Mouse (Mus musculus) limb, embryonic 14.5 days (tissue): ENCODE measurements at regions not wholly inside any gene's neighbourhood (a gene's known extent, or its start where the extent isn't known, plus 50 kb on each side); places are given as distances from the start of the nearest gene placed in this dataset. TPM values are rescaled to one million over a fixed set of nuclear protein-coding genes. Genes with fewer than 3 reads are reported as not detected.

Source experiments
- ATAC-seq: fragments of 200-750 bp; cut with Nextera tagmentation; 2 replicates; pipeline ENCODE4 v1.8.0; 2017; ENCODE audit warnings: low read depth, moderate number of reproducible peaks, moderate TSS enrichment; ENCODE audit not compliant: low FRiP score
- DNase-seq: peaks from one replicate; pipeline ENCODE4 v3.0.0-alpha.2; 2015; ENCODE audit warnings: low spot score
- H3K27ac ChIP-seq: fragments of 300-500 bp; sonication (generic); replicated peaks from 2 replicates; pipeline ENCODE4 v1.5.1; 2014; ENCODE audit warnings: low read depth, mild to moderate bottlenecking, low read length, moderate library complexity, mixed read lengths
- H3K27me3 ChIP-seq: fragments of 300-500 bp; sonication (generic); 2 replicates; pipeline ENCODE4 v1.6.1; 2014; ENCODE audit warnings: low read length, mixed read lengths; ENCODE audit not compliant: control insufficient read depth, insufficient read depth
- H3K36me3 ChIP-seq: fragments of 300-500 bp; sonication (generic); 2 replicates; pipeline ENCODE4 v1.6.1; 2014; ENCODE audit warnings: mild to moderate bottlenecking, low read length, moderate library complexity, mixed read lengths; ENCODE audit not compliant: control insufficient read depth, insufficient read depth
- H3K4me1 ChIP-seq: fragments of 300-500 bp; sonication (generic); 2 replicates; pipeline ENCODE4 v1.6.1; 2014; ENCODE audit warnings: antibody characterized with exemption, low read length, mixed read lengths; ENCODE audit not compliant: control insufficient read depth, insufficient read depth
- H3K4me2 ChIP-seq: fragments of 300-500 bp; sonication (generic); replicated peaks from 2 replicates; pipeline ENCODE4 v1.6.1; 2014; ENCODE audit warnings: low read depth, mild to moderate bottlenecking, low read length, moderate library complexity; ENCODE audit not compliant: severe bottlenecking
- H3K4me3 ChIP-seq: fragments of 300-500 bp; sonication (generic); replicated peaks from 2 replicates; pipeline ENCODE4 v1.5.1; 2014; ENCODE audit warnings: low read length
- H3K9ac ChIP-seq: fragments of 300-500 bp; sonication (generic); 2 replicates; pipeline ENCODE4 v1.6.1; 2014; ENCODE audit warnings: mild to moderate bottlenecking, low read depth, low read length, moderate library complexity; ENCODE audit not compliant: severe bottlenecking
- H3K9me3 ChIP-seq: fragments of 300-500 bp; sonication (generic); 2 replicates; pipeline ENCODE4 v1.6.1; 2016; ENCODE audit warnings: low read length; ENCODE audit not compliant: control insufficient read depth
- POLR2A ChIP-seq: fragments of 200-500 bp; IDR thresholded peaks from 2 replicates; pipeline ENCODE4 v1.8.0; 2012; ENCODE audit warnings: inconsistent platforms, mild to moderate bottlenecking, moderate library complexity, borderline replicate concordance; ENCODE audit not compliant: insufficient read depth, insufficient read length; ENCODE audit errors: extremely low read depth
- WGBS: fragments of 180-500 bp; shearing (Covaris S2); extraction: QIAGEN DNeasy Blood & Tissue Kit; methylation state at CpG from one replicate; pipeline ENCODE4 v1.1.7; 2014; 5-methylcytosine and 5-hydroxymethylcytosine counted together
- microRNA-seq: library from miRNA; unstranded; fragments of <30 nt; microRNA quantifications from one replicate; pipeline ENCODE4, GENCODE M21; 2016

DNA sequence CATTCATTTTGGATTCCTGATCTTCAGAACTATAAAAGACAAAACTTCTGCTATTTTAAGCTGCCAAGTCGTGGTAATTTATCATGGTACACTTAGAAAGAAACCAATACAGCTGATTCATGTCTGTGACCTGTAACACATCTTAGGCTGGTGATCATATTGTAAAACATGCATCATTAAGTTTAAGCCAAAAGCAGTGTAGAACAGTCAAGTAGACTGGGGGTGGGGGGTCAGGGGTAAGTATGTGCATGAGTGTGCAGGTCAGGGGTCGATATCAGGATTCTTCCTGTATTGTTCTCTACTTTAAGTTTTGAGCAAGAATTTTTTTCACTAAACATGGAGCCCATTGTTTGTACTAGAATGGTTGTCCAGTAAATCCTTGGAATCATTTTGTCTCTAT lies 160.7 kb downstream of the Calcrl start:
- Histone ChIP-seq H3K27me3 (no peaks in the 10 kb centered on the region), H3K9me3 (no peaks in the 10 kb centered on the region), H3K27ac (no peak overlapping the region), H3K36me3 (no peaks in the 10 kb centered on the region), H3K9ac (no peak overlapping the region), H3K4me1 (no peaks in the 10 kb centered on the region), H3K4me2 (no peak overlapping the region), H3K4me3 (no peak overlapping the region)
- 62% methylated on average over 2 of the region's 2 CpGs for WGBS
- no peak for TF ChIP-seq POLR2A
- DNase-seq, result no peak
- no peak for ATAC-seq

DNA sequence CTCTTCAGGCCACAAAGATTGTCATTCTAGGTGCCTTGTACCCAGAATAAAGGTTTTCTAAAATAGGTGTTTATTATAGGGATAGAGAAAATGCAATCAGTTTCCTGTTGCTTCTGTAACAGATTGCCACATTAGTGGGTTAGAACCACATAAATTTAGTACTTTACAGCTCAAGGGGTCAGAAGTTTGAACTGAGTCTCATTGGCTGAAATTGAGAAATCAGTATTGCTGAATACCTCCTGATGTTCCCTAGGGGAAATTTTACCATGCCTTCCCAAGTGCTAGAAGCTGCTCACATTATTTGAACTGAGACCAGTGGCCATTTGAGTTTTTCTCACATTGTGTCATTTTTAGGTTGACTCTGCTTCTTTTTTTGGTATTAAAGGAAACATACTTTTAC lies 160.2 kb downstream of the Calcrl start:
- Histone ChIP-seq H3K27me3 (no peaks in the 10 kb centered on the region), H3K9ac (no peak overlapping the region), H3K9me3 (no peaks in the 10 kb centered on the region), H3K27ac (no peak overlapping the region), H3K4me2 (no peak overlapping the region), H3K4me1 (no peaks in the 10 kb centered on the region), H3K4me3 (no peak overlapping the region), H3K36me3 (no peaks in the 10 kb centered on the region)
- no peak for TF ChIP-seq POLR2A
- ATAC-seq (no peak), DNase-seq (no peak)

DNA sequence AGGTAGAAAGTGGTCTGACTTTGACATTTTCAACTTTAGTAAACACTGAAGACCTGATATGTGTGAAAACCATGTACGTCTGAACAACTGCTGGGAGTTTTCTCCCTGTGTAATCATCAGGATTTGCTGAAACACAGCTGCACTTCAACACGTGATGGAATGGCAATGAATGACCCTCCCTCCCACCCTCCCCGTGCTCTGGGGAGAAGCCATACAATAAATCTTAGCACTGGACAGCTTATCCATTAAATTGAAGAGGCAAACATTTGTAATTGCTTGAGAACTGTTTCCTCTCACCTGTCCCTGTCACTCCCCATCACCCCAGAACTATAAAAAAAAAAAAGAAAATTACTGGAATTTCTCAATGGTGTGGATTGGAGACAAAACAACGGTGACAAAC lies 159.1 kb downstream of the Calcrl start:
- no peak for DNase-seq
- H3K4me2 ChIP-seq, result no peak overlapping the region
- H3K4me3 ChIP-seq, result no peak overlapping the region
- no peak overlapping the region for H3K9ac ChIP-seq
- no peaks in the 10 kb centered on the region for H3K36me3 ChIP-seq
- peak; percentile 85 for ATAC-seq
- no peaks in the 10 kb centered on the region for H3K9me3 ChIP-seq
- no peak overlapping the region for H3K27ac ChIP-seq
- H3K4me1 ChIP-seq, result no peaks in the 10 kb centered on the region
- H3K27me3 ChIP-seq, result no peaks in the 10 kb centered on the region
- WGBS, result 17% methylated on average over 4 of the region's 4 CpGs
- no peak for TF ChIP-seq POLR2A

DNA sequence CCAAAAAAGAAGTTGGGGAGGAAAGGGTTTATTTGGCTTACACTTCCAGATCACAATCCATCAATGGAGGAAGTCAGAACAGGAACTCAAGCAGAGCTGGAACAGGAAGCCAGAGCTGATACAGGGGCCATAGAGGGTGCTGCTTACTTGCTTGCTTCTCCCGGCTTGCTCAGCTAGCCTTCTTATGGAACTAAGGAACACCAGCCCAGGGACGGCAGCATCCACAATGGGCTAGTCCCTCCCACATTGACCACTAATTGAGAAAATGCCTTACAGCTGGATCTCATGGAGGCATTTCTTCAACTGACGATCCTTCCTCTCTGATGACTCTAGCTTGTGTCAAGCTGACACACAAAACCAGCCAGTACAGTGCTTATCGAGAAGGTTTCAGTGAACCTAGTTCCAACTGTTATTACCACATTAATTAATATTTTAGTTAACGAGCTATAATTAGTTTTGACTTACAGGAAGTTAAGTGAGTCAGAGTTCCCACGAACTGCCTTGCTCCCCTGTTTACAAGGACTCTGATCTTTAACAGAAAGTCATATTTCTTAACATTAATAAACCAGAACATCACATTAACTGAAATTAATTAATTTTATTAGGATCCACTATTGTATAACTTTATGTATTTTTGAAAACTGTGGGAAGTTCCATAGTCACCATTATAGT lies 158.2 kb downstream of the Calcrl start:
- 25% methylated on average over 6 of the region's 6 CpGs for WGBS
- no peak overlapping the region for H3K9ac ChIP-seq
- H3K27me3 ChIP-seq, result no peaks in the 10 kb centered on the region
- H3K27ac ChIP-seq, result no peak overlapping the region
- ATAC-seq (no peak), DNase-seq (no peak)
- no peak for TF ChIP-seq POLR2A
- no peaks in the 10 kb centered on the region for H3K9me3 ChIP-seq
- H3K4me3 ChIP-seq, result no peak overlapping the region
- H3K4me2 ChIP-seq, result no peak overlapping the region
- H3K36me3 ChIP-seq, result no peaks in the 10 kb centered on the region
- H3K4me1 ChIP-seq, result no peaks in the 10 kb centered on the region

DNA sequence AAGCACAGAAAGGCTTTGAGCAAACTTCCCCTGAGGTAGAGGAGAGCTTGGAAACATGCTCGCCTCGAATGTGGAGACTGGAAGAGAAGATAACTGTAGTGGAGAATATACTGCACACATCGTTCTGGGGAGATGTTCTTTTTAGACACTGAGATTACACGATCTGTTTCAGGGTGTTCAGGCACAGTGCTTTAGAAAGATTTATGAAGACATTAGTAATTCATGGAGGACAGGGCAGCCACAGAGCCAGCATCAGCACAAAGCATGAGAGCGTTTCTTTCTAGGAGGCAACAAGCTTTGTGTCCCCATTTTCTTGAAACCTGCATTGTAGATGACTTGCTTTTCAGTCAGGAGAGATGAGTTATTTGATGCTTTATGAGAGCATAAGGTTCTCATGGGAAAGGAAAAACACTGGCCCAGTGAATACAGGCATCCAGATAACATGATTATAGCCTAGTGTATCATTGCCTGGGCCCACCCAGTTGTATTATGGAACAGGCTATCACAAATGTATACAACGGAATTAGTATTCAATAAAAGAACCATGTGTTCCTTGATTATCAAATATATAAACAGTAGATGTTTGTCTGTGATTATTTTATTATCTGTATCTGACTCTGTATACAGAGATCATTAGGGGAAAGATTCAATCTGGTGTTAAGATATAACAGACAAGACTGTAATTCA lies 151.0 kb downstream of the Calcrl start:
- 73% methylated on average over 6 of the region's 6 CpGs for WGBS
- no peak for ATAC-seq

DNA sequence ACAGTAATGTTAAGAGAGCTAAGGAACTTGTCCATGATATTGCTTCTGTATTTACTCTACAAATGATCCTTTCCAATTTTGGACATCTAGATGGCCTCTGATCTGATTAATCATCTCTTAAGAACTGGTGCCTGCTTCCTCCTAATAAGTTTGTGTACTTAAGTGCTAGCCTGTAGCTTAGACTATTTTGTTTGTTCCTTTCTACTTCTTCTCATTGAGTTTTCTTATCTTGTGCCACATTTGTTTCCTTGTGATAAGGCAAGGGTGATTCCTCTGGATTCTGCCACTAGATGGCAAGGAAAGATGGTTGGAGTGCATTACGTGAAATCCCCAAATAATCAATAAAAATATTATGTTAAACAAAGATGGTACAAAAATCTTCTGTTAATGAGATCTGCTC lies 148.0 kb downstream of the Calcrl start:
- H3K27ac ChIP-seq, result no peak overlapping the region
- 93% methylated on average over 1 of the region's 1 CpGs for WGBS
- H3K36me3 ChIP-seq, result no peaks in the 10 kb centered on the region
- H3K4me3 ChIP-seq, result no peak overlapping the region
- no peak for TF ChIP-seq POLR2A
- no peak overlapping the region for H3K4me2 ChIP-seq
- H3K4me1 ChIP-seq, result no peaks in the 10 kb centered on the region
- ATAC-seq, result no peak
- H3K9me3 ChIP-seq, result no peaks in the 10 kb centered on the region
- DNase-seq, result no peak
- no peak overlapping the region for H3K9ac ChIP-seq
- no peaks in the 10 kb centered on the region for H3K27me3 ChIP-seq

More for the DNA sequence above, 151.0 kb downstream of the Calcrl start:
- no peak overlapping the region for H3K27ac ChIP-seq
- no peak overlapping the region for H3K4me2 ChIP-seq
- H3K36me3 ChIP-seq, result no peaks in the 10 kb centered on the region
- H3K4me1 ChIP-seq, result no peaks in the 10 kb centered on the region
- H3K9me3 ChIP-seq, result no peaks in the 10 kb centered on the region
- H3K9ac ChIP-seq, result no peak overlapping the region
- no peak overlapping the region for H3K4me3 ChIP-seq
- no peak for TF ChIP-seq POLR2A
- DNase-seq, result no peak
- no peaks in the 10 kb centered on the region for H3K27me3 ChIP-seq

Small RNA genes lying in the stretch of these regions (microRNA-seq; reads per million reads assigned to microRNA genes)
- gene Gm25972, result not detected
